Mouse (Mus musculus) midbrain, embryonic 16.5 days (tissue): ENCODE measurements around the gene Olfr741. TPM values are rescaled to one million over a fixed set of nuclear protein-coding genes. Genes with fewer than 3 reads are reported as not detected.

Source experiments
- ATAC-seq: fragments of 200-750 bp; cut with Nextera tagmentation; 2 replicates; pipeline ENCODE4 v1.8.0; 2017; ENCODE audit warnings: moderate TSS enrichment
- H3K27ac ChIP-seq: fragments of 300-500 bp; sonication (generic); 2 replicates; pipeline ENCODE4 v1.5.1; 2014; ENCODE audit warnings: mild to moderate bottlenecking, low read length, mixed read lengths
- H3K27me3 ChIP-seq: fragments of 300-500 bp; sonication (generic); 2 replicates; pipeline ENCODE4 v1.6.1; 2014; ENCODE audit warnings: low read depth, low read length, mixed read lengths; ENCODE audit not compliant: control insufficient read depth, insufficient read depth
- H3K36me3 ChIP-seq: fragments of 300-500 bp; sonication (generic); 2 replicates; pipeline ENCODE4 v1.6.1; 2014; ENCODE audit warnings: mild to moderate bottlenecking, low read length, moderate library complexity, mixed read lengths; ENCODE audit not compliant: control insufficient read depth, insufficient read depth
- H3K4me1 ChIP-seq: fragments of 300-500 bp; sonication (generic); 2 replicates; pipeline ENCODE4 v1.6.1; 2014; ENCODE audit warnings: mild to moderate bottlenecking, low read length, mixed read lengths; ENCODE audit not compliant: control insufficient read depth, insufficient read depth
- H3K4me2 ChIP-seq: fragments of 300-500 bp; sonication (generic); 2 replicates; pipeline ENCODE4 v1.6.1; 2014; ENCODE audit warnings: mild to moderate bottlenecking, low read length, mixed read lengths
- H3K4me3 ChIP-seq: fragments of 300-500 bp; sonication (generic); 2 replicates; pipeline ENCODE4 v1.5.1; 2014; ENCODE audit warnings: low read depth, mild to moderate bottlenecking, low read length, moderate library complexity, mixed read lengths
- H3K9ac ChIP-seq: fragments of 300-500 bp; sonication (generic); 2 replicates; pipeline ENCODE4 v1.6.1; 2014; ENCODE audit warnings: low read depth, low read length, mixed read lengths
- H3K9me3 ChIP-seq: fragments of 300-500 bp; sonication (generic); replicated peaks from 2 replicates; pipeline ENCODE4 v1.6.1; 2014; ENCODE audit warnings: mild to moderate bottlenecking, low read length, mixed read lengths; ENCODE audit not compliant: control insufficient read depth, poor library complexity, severe bottlenecking
- WGBS: fragments of 180-500 bp; shearing (Covaris S2); extraction: QIAGEN DNeasy Blood & Tissue Kit; methylation state at CpG from one replicate; pipeline ENCODE4 v1.1.7; 2014; 5-methylcytosine and 5-hydroxymethylcytosine counted together
- polyA plus RNA-seq: library from polyadenylated mRNA; unstranded; fragments of >200 nt; fragmentation: Nextera tagmentation; extraction: Ambion mirVana; gene quantifications from 2 replicates; pipeline ENCODE4 v1.2.1, GENCODE M21; 2015

The Olfr741 gene
- not detected in 2 replicates for polyA plus RNA-seq

DNA sequence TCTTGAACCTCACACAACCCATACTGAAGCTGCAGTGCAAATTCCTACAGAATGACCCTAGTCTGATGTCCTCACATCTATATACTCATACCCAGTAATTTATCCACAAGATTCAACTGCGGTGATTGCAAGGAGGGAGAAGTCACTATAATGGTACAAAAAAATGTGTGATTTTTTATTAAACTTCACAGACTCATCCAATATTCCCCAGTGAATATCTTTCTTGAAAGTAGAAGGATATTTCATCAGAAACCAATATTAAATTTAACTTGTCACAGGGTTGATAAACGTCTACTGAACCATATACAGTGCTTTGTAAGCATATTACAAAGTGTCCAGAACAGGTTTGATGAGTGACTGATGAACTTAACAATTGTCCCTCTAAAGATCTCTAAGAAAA is at the start of gene Olfr741:
Gene Olfr741 (plus strand): TSS at position 301 of the 400 bp plus-strand sequence.
- ATAC-seq: no peak
- Histone ChIP-seq H3K4me1 (no peaks in the 10 kb centered on the region), H3K4me2 (no peak within 1 kb of the TSS), H3K9ac (no peak within 1 kb of the TSS), H3K27me3 (no peaks in the 10 kb centered on the region), H3K4me3 (no peak within 1 kb of the TSS), H3K9me3 (no peaks in the 10 kb centered on the region), H3K36me3 (no peaks in the 10 kb centered on the region), H3K27ac (no peak within 1 kb of the TSS)
- 70% methylated on average over 2 of the region's 2 CpGs for WGBS

- H3K9ac ChIP-seq: no peak within 1 kb of the TSS
- H3K4me3 ChIP-seq: no peak within 1 kb of the TSS
- H3K27me3 ChIP-seq: no peaks in the 10 kb centered on the region
- H3K4me2 ChIP-seq: no peak within 1 kb of the TSS
- no peak within 1 kb of the TSS for H3K27ac ChIP-seq
- H3K4me1 ChIP-seq: no peaks in the 10 kb centered on the region
- 79% methylated on average over 3 of the region's 3 CpGs for WGBS
- H3K9me3 ChIP-seq: no peaks in the 10 kb centered on the region
- no peaks in the 10 kb centered on the region for H3K36me3 ChIP-seq
- no peak for ATAC-seq
Measured at GRCm38 (mm10) chr14:50445245-50445644, 27.3 kb upstream of the Olfr741 start, which contains the start of gene Olfr740. TSS of gene Olfr740 (plus strand) at chr14:50445545.

DNA sequence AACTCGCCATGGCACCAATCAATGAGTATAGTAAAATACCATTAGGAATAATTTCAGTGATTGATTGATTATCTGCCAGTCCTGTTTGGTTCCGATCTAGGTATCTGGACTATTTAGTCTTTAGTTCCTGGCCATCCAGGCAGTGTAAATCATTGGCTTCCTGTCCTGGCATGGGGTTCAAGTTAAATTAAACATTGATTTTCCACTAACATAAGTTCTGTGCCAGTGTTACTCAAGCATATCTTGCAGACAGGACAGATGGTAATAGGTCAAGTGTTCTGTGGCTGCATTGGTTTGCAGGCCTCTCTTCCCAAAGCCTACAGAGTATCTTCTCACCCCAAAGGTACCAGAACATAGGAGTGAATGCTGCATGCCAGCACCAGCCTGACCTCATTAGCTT is 5.9 kb downstream of the Olfr741 start:
- Histone ChIP-seq H3K9me3 (no peaks in the 10 kb centered on the region), H3K9ac (no peak overlapping the region), H3K4me2 (no peak overlapping the region), H3K4me1 (no peaks in the 10 kb centered on the region), H3K27ac (no peak overlapping the region), H3K27me3 (no peaks in the 10 kb centered on the region), H3K4me3 (no peak overlapping the region), H3K36me3 (no peaks in the 10 kb centered on the region)
- 85% methylated on average over 2 of the region's 2 CpGs for WGBS
- ATAC-seq: no peak

DNA sequence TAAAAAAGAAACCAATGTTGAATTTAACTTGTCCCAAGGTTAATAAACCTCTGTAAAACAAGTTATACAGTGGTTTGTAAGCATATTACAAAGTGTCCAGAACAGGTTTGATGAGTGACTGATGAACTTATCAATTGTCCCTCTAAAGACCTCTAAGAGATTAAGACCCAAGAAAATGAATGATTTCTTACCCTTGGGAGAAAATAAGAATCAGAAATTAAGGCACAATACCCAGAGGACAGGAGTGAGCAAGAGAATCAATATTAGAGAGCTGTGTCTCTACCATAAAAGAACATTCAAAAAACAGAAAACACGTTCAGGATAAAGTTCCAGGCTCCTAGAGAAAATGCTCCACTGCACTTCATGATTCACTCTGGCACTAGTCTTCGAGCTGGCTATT is 30.8 kb downstream of the Olfr741 start, which contains the start of gene Olfr742:
Gene Olfr742 (plus strand): TSS at position 301 of the 400 bp plus-strand sequence.
- Histone ChIP-seq H3K4me1 (no peaks in the 10 kb centered on the region), H3K4me3 (no peak within 1 kb of the TSS), H3K4me2 (no peak within 1 kb of the TSS), H3K36me3 (no peaks in the 10 kb centered on the region), H3K9ac (no peak within 1 kb of the TSS), H3K9me3 (no peaks in the 10 kb centered on the region), H3K27ac (no peak within 1 kb of the TSS), H3K27me3 (no peaks in the 10 kb centered on the region)
- no peak for ATAC-seq
- 60% methylated on average over 2 of the region's 2 CpGs for WGBS

GRCm38 (mm10) chr14:50521539-50521938 is 49.0 kb downstream of the Olfr741 start, which contains the start of gene Olfr743:
TSS of gene Olfr743 (plus strand) at chr14:50521839.
- no peak for ATAC-seq
- Histone ChIP-seq H3K4me2 (no peak within 1 kb of the TSS), H3K4me1 (no peaks in the 10 kb centered on the region), H3K4me3 (no peak within 1 kb of the TSS), H3K9ac (no peak within 1 kb of the TSS), H3K27ac (no peak within 1 kb of the TSS), H3K9me3 (no peaks in the 10 kb centered on the region), H3K27me3 (no peaks in the 10 kb centered on the region), H3K36me3 (no peaks in the 10 kb centered on the region)

Other genes with a start within 250 kb of the Olfr741 start
- not detected in 2 replicates for gene Olfr731, start 230.9 kb upstream of the Olfr741 start, polyA plus RNA-seq
- gene Olfr732, start 188.5 kb upstream of the Olfr741 start, polyA plus RNA-seq: not detected in 2 replicates
- not detected in 2 replicates for gene Olfr733, start 171.2 kb upstream of the Olfr741 start, polyA plus RNA-seq
- gene Olfr734, start 146.0 kb upstream of the Olfr741 start, polyA plus RNA-seq: not detected in 2 replicates
- not detected in 2 replicates for gene Olfr735, start 123.9 kb upstream of the Olfr741 start, polyA plus RNA-seq
- not detected in 2 replicates for gene Tlr11, start 114.8 kb upstream of the Olfr741 start, polyA plus RNA-seq
- not detected in 2 replicates for gene Olfr736, start 91.6 kb upstream of the Olfr741 start, polyA plus RNA-seq
- gene Olfr738, start 65.2 kb upstream of the Olfr741 start, polyA plus RNA-seq: not detected in 2 replicates
- gene Olfr739, start 54.1 kb upstream of the Olfr741 start, polyA plus RNA-seq: not detected in 2 replicates
- not detected in 2 replicates for gene Olfr740, start 27.2 kb upstream of the Olfr741 start, polyA plus RNA-seq
- not detected in 2 replicates for gene Olfr742, start 30.9 kb downstream of the Olfr741 start, polyA plus RNA-seq
- not detected in 2 replicates for gene Olfr743, start 49.1 kb downstream of the Olfr741 start, polyA plus RNA-seq
- not detected in 2 replicates for gene Olfr744, start 142.1 kb downstream of the Olfr741 start, polyA plus RNA-seq
- not detected in 2 replicates for gene Olfr745, start 166.7 kb downstream of the Olfr741 start, polyA plus RNA-seq
- gene Olfr746, start 174.3 kb downstream of the Olfr741 start, polyA plus RNA-seq: not detected in 2 replicates
- not detected in 2 replicates for gene Olfr747, start 220.5 kb downstream of the Olfr741 start, polyA plus RNA-seq
- gene Olfr748, start 234.6 kb downstream of the Olfr741 start, polyA plus RNA-seq: not detected in 2 replicates